Mouse (Mus musculus): ENCODE data around the gene Pltp.
"Not testable (repeated sequence)": the region's sequence is repeated elsewhere in the genome, so short reads cannot be mapped to it uniquely, and the experiment has no call there.

Pltp gene

GRCm38 (mm10) chr2:164855572-164855971, 1.9 kb downstream of the Pltp start:
- not testable (repeated sequence) for DNase-seq (ENCODE audit: extremely low read depth, low read depth, low spot score)

GRCm38 (mm10) chr2:164850061-164850460, 7.5 kb downstream of the Pltp start:
- no peak for DNase-seq (ENCODE audit: extremely low read depth, low read depth, low spot score)

GRCm38 (mm10) chr2:164845782-164846181, 11.7 kb downstream of the Pltp start:
- no peak for DNase-seq (ENCODE audit: extremely low read depth, low read depth, low spot score)

- DNase-seq (ENCODE audit: extremely low read depth, low read depth, low spot score) = no peak
Measured at GRCm38 (mm10) chr2:164835164-164835563, 22.3 kb downstream of the Pltp start.

GRCm38 (mm10) chr2:164834531-164834930, 23.0 kb downstream of the Pltp start:
- DNase-seq (ENCODE audit: extremely low read depth, low read depth, low spot score) = no peak

- DNase-seq (ENCODE audit: extremely low read depth, low read depth, low spot score) = no peak
Measured at GRCm38 (mm10) chr2:164833314-164833959, 24.1 kb downstream of the Pltp start, which contains the start of gene Neurl2. Neurl2 (minus strand) TSS chr2:164833456.

GRCm38 (mm10) chr2:164832748-164833301, 24.7 kb downstream of the Pltp start, which contains the start of gene Ctsa:
Ctsa (plus strand) TSS chr2:164832873.
- no peak for DNase-seq (ENCODE audit: extremely low read depth, low read depth, low spot score)

- no peak for DNase-seq (ENCODE audit: extremely low read depth, low read depth, low spot score)
Measured at GRCm38 (mm10) chr2:164832032-164832747, 25.3 kb downstream of the Pltp start.

- no peak for DNase-seq (ENCODE audit: extremely low read depth, low read depth, low spot score)
Measured at GRCm38 (mm10) chr2:164831029-164831428, 26.5 kb downstream of the Pltp start.

GRCm38 (mm10) chr2:164829090-164829489, 28.4 kb downstream of the Pltp start:
- DNase-seq (ENCODE audit: extremely low read depth, low read depth, low spot score) = no peak

GRCm38 (mm10) chr2:164828437-164828836, 29.1 kb downstream of the Pltp start, which contains the start of gene Spata25:
Spata25 (minus strand) TSS chr2:164828537.
- no peak for DNase-seq (ENCODE audit: extremely low read depth, low read depth, low spot score)

GRCm38 (mm10) chr2:164827146-164827850, 30.2 kb downstream of the Pltp start:
- DNase-seq (ENCODE audit: extremely low read depth, low read depth, low spot score) = no peak

GRCm38 (mm10) chr2:164825521-164825920, 32.0 kb downstream of the Pltp start:
- DNase-seq (ENCODE audit: extremely low read depth, low read depth, low spot score) = no peak

- no peak for DNase-seq (ENCODE audit: extremely low read depth, low read depth, low spot score)
Measured at GRCm38 (mm10) chr2:164823969-164824368, 33.5 kb downstream of the Pltp start.

GRCm38 (mm10) chr2:164823181-164823585, 34.3 kb downstream of the Pltp start:
- DNase-seq (ENCODE audit: extremely low read depth, low read depth, low spot score) = no peak

GRCm38 (mm10) chr2:164822636-164823165, 34.8 kb downstream of the Pltp start, which contains the start of gene Zswim1:
Zswim1 (plus strand) TSS chr2:164822686.
- DNase-seq (ENCODE audit: extremely low read depth, low read depth, low spot score) = peak; percentile 74

GRCm38 (mm10) chr2:164821060-164821459, 36.5 kb downstream of the Pltp start:
- no peak for DNase-seq (ENCODE audit: extremely low read depth, low read depth, low spot score)

GRCm38 (mm10) chr2:164817703-164818102, 39.8 kb downstream of the Pltp start:
- peak; percentile 73 for DNase-seq (ENCODE audit: extremely low read depth, low read depth, low spot score)

GRCm38 (mm10) chr2:164817206-164817605, 40.3 kb downstream of the Pltp start:
- DNase-seq (ENCODE audit: extremely low read depth, low read depth, low spot score) = no peak

- DNase-seq (ENCODE audit: extremely low read depth, low read depth, low spot score) = no peak
Measured at GRCm38 (mm10) chr2:164815821-164816220, 41.7 kb downstream of the Pltp start.

- no peak for DNase-seq (ENCODE audit: extremely low read depth, low read depth, low spot score)
Measured at GRCm38 (mm10) chr2:164815348-164815747, 42.2 kb downstream of the Pltp start.
